Mouse (Mus musculus): ENCODE measurements around the gene AA467197. TPM values are rescaled to one million over a fixed set of nuclear protein-coding genes. Genes with fewer than 3 reads are reported as not detected.

The AA467197 gene
- polyA plus RNA-seq, 1 experiment from 2014 or later, result 6.8 TPM

GRCm38 (mm10) chr2:122665253-122665972, 28.6 kb downstream of the AA467197 start:
- no peaks in the 10 kb centered on the region for H3K9me3 ChIP-seq (ENCODE audit: low read length)
- no peak overlapping the region for H3K4me3 ChIP-seq (ENCODE audit: low read depth, low read length)
- no peak overlapping the region for H3K9ac ChIP-seq (replicated peaks)
- H3K36me3 ChIP-seq (replicated peaks; ENCODE audit: insufficient read depth, low read length), result no peaks in the 10 kb centered on the region
- no peak overlapping the region for H3K27ac ChIP-seq (ENCODE audit: low read depth)
- H3K4me1 ChIP-seq (ENCODE audit: insufficient read depth), result 0 out of 2 replicates have a peak, but pooled peaks cover 3% of the 10 kb centered on the region
- DNase-seq, result no peak
- TF ChIP-seq EP300 (IDR thresholded peaks at IDR 0.05; ENCODE audit: low read depth) (no peak), CTCF (IDR thresholded peaks at IDR 0.05; ENCODE audit: low read depth) (no peak)
- no peaks in the 10 kb centered on the region for H3K27me3 ChIP-seq (ENCODE audit: insufficient read depth, low read length)
- peak; percentile 23 for ATAC-seq
- 44% methylated on average over 6 of the region's 6 CpGs for WGBS (ENCODE audit: insufficient replicate concordance)
- peak overlapping the region; percentile 42 for H3K4me2 ChIP-seq (ENCODE audit: low read depth, low read length)

- 25% methylated on average over 12 of the region's 12 CpGs for WGBS (ENCODE audit: insufficient replicate concordance)
- Histone ChIP-seq H3K4me3 (ENCODE audit: low read depth, low read length) (no peak overlapping the region), H3K4me2 (ENCODE audit: low read depth, low read length) (peak overlapping the region; percentile 42; the same call in 1 of the 2 replicates), H3K4me1 (ENCODE audit: insufficient read depth) (0 out of 2 replicates have a peak, but pooled peaks cover 3% of the 10 kb centered on the region), H3K27me3 (ENCODE audit: insufficient read depth, low read length) (no peaks in the 10 kb centered on the region), H3K9ac (replicated peaks) (no peak overlapping the region), H3K9me3 (ENCODE audit: low read length) (no peaks in the 10 kb centered on the region), H3K36me3 (replicated peaks; ENCODE audit: insufficient read depth, low read length) (no peaks in the 10 kb centered on the region), H3K27ac (ENCODE audit: low read depth) (no peak overlapping the region; the same call in 1 of the 2 replicates)
- TF ChIP-seq CTCF (IDR thresholded peaks at IDR 0.05; ENCODE audit: low read depth) (peak; percentile 73), EP300 (IDR thresholded peaks at IDR 0.05; ENCODE audit: low read depth) (no peak)
- peak; percentile 72 for ATAC-seq
- peak; percentile 66 for DNase-seq
These were observed 29.4 kb downstream of the AA467197 start for GRCm38 (mm10) chr2:122665973-122666875.

GRCm38 (mm10) chr2:122667856-122668255, 31.1 kb downstream of the AA467197 start:
- H3K4me2 ChIP-seq (ENCODE audit: low read depth, low read length), result no peak overlapping the region
- no peak overlapping the region for H3K4me3 ChIP-seq (ENCODE audit: low read depth, low read length)
- peak; percentile 66 for TF ChIP-seq CTCF (IDR thresholded peaks at IDR 0.05; ENCODE audit: low read depth)
- TF ChIP-seq EP300 (IDR thresholded peaks at IDR 0.05; ENCODE audit: low read depth), result no peak
- DNase-seq (peak; percentile 37), ATAC-seq (no peak)
- H3K36me3 ChIP-seq (replicated peaks; ENCODE audit: insufficient read depth, low read length), result no peaks in the 10 kb centered on the region
- no peaks in the 10 kb centered on the region for H3K27me3 ChIP-seq (ENCODE audit: insufficient read depth, low read length)
- H3K9ac ChIP-seq (replicated peaks), result no peak overlapping the region
- no peaks in the 10 kb centered on the region for H3K9me3 ChIP-seq (ENCODE audit: low read length)
- 0 out of 2 replicates have a peak, but pooled peaks cover 3% of the 10 kb centered on the region for H3K4me1 ChIP-seq (ENCODE audit: insufficient read depth)
- WGBS (ENCODE audit: insufficient replicate concordance), result 29% methylated on average over 5 of the region's 5 CpGs
- no peak overlapping the region for H3K27ac ChIP-seq (ENCODE audit: low read depth)

GRCm38 (mm10) chr2:122671714-122672113, 34.9 kb downstream of the AA467197 start:
- Histone ChIP-seq H3K9me3 (ENCODE audit: low read length) (no peaks in the 10 kb centered on the region), H3K4me1 (ENCODE audit: insufficient read depth) (no peaks in the 10 kb centered on the region), H3K4me3 (ENCODE audit: low read depth, low read length) (no peak overlapping the region), H3K4me2 (ENCODE audit: low read depth, low read length) (no peak overlapping the region), H3K36me3 (replicated peaks; ENCODE audit: insufficient read depth, low read length) (no peaks in the 10 kb centered on the region), H3K27ac (ENCODE audit: low read depth) (no peak overlapping the region), H3K27me3 (ENCODE audit: insufficient read depth, low read length) (no peaks in the 10 kb centered on the region), H3K9ac (replicated peaks) (no peak overlapping the region)
- WGBS (ENCODE audit: insufficient replicate concordance), result 69% methylated on average over 5 of the region's 5 CpGs
- DNase-seq (no peak), ATAC-seq (no peak)
- TF ChIP-seq CTCF (IDR thresholded peaks at IDR 0.05; ENCODE audit: low read depth) (no peak), EP300 (IDR thresholded peaks at IDR 0.05; ENCODE audit: low read depth) (no peak)

- DNase-seq, result no peak
- Histone ChIP-seq H3K4me1 (ENCODE audit: insufficient read depth) (no peaks in the 10 kb centered on the region), H3K4me3 (ENCODE audit: low read depth, low read length) (no peak overlapping the region), H3K9me3 (ENCODE audit: low read length) (no peaks in the 10 kb centered on the region), H3K9ac (replicated peaks) (no peak overlapping the region), H3K36me3 (replicated peaks; ENCODE audit: insufficient read depth, low read length) (no peaks in the 10 kb centered on the region), H3K27me3 (ENCODE audit: insufficient read depth, low read length) (no peaks in the 10 kb centered on the region), H3K4me2 (ENCODE audit: low read depth, low read length) (no peak overlapping the region), H3K27ac (ENCODE audit: low read depth) (no peak overlapping the region)
- WGBS (ENCODE audit: insufficient replicate concordance), result 19% methylated on average over 5 of the region's 5 CpGs
- TF ChIP-seq EP300 (IDR thresholded peaks at IDR 0.05; ENCODE audit: low read depth), result no peak
- no peak for TF ChIP-seq CTCF (IDR thresholded peaks at IDR 0.05; ENCODE audit: low read depth)
- ATAC-seq, result no peak
These were observed 36.1 kb downstream of the AA467197 start for GRCm38 (mm10) chr2:122672841-122673240.

- no peaks in the 10 kb centered on the region for H3K4me1 ChIP-seq (ENCODE audit: insufficient read depth)
- no peaks in the 10 kb centered on the region for H3K9me3 ChIP-seq (ENCODE audit: low read length)
- H3K9ac ChIP-seq (replicated peaks), result no peak overlapping the region
- WGBS (ENCODE audit: insufficient replicate concordance), result 74% methylated on average over 2 of the region's 2 CpGs
- H3K4me3 ChIP-seq (ENCODE audit: low read depth, low read length), result no peak overlapping the region
- TF ChIP-seq CTCF (IDR thresholded peaks at IDR 0.05; ENCODE audit: low read depth) (no peak), EP300 (IDR thresholded peaks at IDR 0.05; ENCODE audit: low read depth) (no peak)
- ATAC-seq, result no peak
- no peak overlapping the region for H3K4me2 ChIP-seq (ENCODE audit: low read depth, low read length)
- no peaks in the 10 kb centered on the region for H3K36me3 ChIP-seq (replicated peaks; ENCODE audit: insufficient read depth, low read length)
- H3K27me3 ChIP-seq (ENCODE audit: insufficient read depth, low read length), result no peaks in the 10 kb centered on the region
- H3K27ac ChIP-seq (ENCODE audit: low read depth), result no peak overlapping the region
- no peak for DNase-seq
These were observed 38.3 kb downstream of the AA467197 start for GRCm38 (mm10) chr2:122675126-122675525.

Measured in liver, postnatal 0 days (tissue).